Mouse (Mus musculus) lung, adult 2 months (tissue): Measurements from ENCODE around the gene Abcb5. TPM values are rescaled to one million over a fixed set of nuclear protein-coding genes. Genes with fewer than 3 reads are reported as not detected.
A peak's percentile ranks its signal among the peaks of the same experiment; 100 is the strongest.

Source experiments
- DNase-seq: peaks from one replicate; pipeline ENCODE4 v3.0.0; 2022
- H3K4me1 ChIP-seq: fragments of 200-500 bp; 2 replicates; pipeline ENCODE4 v1.6.1; 2011; ENCODE audit warnings: low read length; ENCODE audit not compliant: control insufficient read depth, insufficient read depth
- H3K4me3 ChIP-seq: fragments of 200-500 bp; replicated peaks from 2 replicates; pipeline ENCODE3; 2011; ENCODE audit warnings: low read depth, mild to moderate bottlenecking, control low read depth, low read length; ENCODE audit errors: extremely low read depth
- CTCF ChIP-seq: fragments of 200-500 bp; IDR thresholded peaks from 2 replicates; pipeline ENCODE4 v1.5.1; 2011; ENCODE audit warnings: mild to moderate bottlenecking, low read length, control low read depth; ENCODE audit not compliant: insufficient read depth
- POLR2A ChIP-seq: fragments of 200-500 bp; IDR thresholded peaks from 2 replicates; pipeline ENCODE4 v1.6.1; 2011; ENCODE audit warnings: low read depth, mild to moderate bottlenecking, control low read depth, low read length, borderline replicate concordance; ENCODE audit errors: extremely low read depth
- WGBS: fragments of 180-500 bp; shearing (Covaris S2); methylation state at CpG from one replicate; pipeline ENCODE4 v1.1.7; 2018; 5-methylcytosine and 5-hydroxymethylcytosine counted together
- polyA plus RNA-seq: library from polyadenylated mRNA; depleted of rRNA; stranded (reverse); fragments of >200 nt; gene quantifications from 2 replicates; pipeline ENCODE4 v1.2.3, GENCODE M21; 2012

The Abcb5 gene
- polyA plus RNA-seq, 1 experiment: not detected

DNA sequence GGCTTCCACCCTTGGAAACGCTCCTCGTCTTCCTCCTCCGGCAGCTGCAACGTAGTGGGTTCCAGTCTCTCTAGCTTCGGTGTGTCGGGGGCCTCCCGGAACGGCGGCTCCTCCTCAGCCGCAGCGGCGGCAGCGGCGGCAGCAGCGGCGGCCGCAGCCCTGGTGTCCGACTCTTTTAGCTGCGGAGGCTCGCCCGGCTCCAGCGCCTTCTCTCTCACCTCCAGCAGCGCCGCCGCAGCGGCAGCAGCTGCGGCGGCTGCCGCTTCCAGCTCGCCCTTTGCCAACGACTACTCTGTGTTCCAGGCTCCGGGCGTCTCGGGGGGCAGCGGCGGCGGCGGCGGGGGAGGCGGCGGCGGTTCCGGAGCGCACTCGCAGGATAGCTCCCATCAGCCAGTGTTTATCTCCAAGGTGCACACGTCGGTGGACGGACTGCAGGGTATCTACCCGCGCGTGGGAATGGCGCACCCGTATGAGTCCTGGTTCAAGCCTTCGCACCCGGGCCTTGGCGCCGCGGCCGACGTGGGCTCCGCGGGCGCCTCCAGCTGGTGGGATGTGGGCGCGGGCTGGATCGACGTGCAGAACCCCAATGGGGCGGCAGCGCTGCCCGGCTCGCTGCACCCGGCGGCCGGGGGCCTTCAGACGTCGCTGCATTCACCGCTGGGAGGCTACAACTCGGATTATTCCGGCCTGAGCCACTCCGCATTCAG, 117.6 kb downstream of the Abcb5 start:
- DNase-seq: peak; percentile 21
- Histone ChIP-seq H3K4me3 (no peak overlapping the region), H3K4me1 (peaks cover 9% of the 10 kb centered on the region)
- TF ChIP-seq CTCF (no peak), POLR2A (no peak)
- WGBS: 1% methylated on average over 77 of the region's 80 CpGs

GRCm38 (mm10) chr12:118847861-118848495, 118.2 kb downstream of the Abcb5 start:
- 2% methylated on average over 20 of the region's 23 CpGs for WGBS
- H3K4me3 ChIP-seq: peak overlapping the region; percentile 10
- H3K4me1 ChIP-seq: peaks cover 9% of the 10 kb centered on the region
- peak; percentile 16 for DNase-seq
- TF ChIP-seq CTCF (no peak), POLR2A (no peak)

DNA sequence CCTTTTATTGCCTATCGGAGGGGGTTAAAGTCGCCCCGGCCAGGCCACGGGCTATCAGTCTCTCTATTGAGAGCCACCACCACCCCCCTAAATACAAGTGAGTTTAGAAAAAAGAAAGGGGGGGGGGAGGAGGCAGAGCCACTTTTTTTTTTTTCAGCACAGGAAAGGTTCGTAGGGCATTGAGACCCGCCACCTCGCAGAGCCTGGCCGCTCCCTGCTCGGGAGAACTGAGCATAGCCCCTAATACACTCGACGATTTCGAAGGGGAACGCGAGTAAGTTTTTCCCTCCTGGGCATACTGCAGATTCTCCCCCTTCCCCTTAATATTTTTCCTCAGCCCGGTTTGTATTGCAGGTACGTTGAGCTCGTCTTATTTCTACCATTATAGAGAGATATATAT, 118.8 kb downstream of the Abcb5 start:
- TF ChIP-seq CTCF (no peak), POLR2A (no peak)
- H3K4me1 ChIP-seq: peaks cover 9% of the 10 kb centered on the region
- no peak for DNase-seq
- 2% methylated on average over 17 of the region's 17 CpGs for WGBS
- H3K4me3 ChIP-seq: no peak overlapping the region

GRCm38 (mm10) chr12:118846649-118847321, 119.4 kb downstream of the Abcb5 start:
- DNase-seq: no peak
- Histone ChIP-seq H3K4me3 (peak overlapping the region; percentile 48), H3K4me1 (peaks cover 9% of the 10 kb centered on the region)
- TF ChIP-seq POLR2A (no peak), CTCF (no peak)
- under 1% methylated on average over 59 of the region's 59 CpGs for WGBS

GRCm38 (mm10) chr12:118846221-118846620, 120.0 kb downstream of the Abcb5 start, which contains the start of gene Sp8:
Sp8 (plus strand) TSS chr12:118846329.
- 6% methylated on average over 6 of the region's 6 CpGs for WGBS
- TF ChIP-seq POLR2A (no peak), CTCF (no peak)
- peaks cover 9% of the 10 kb centered on the region for H3K4me1 ChIP-seq
- DNase-seq: no peak
- H3K4me3 ChIP-seq: peak within 1 kb of the TSS; percentile 48

DNA sequence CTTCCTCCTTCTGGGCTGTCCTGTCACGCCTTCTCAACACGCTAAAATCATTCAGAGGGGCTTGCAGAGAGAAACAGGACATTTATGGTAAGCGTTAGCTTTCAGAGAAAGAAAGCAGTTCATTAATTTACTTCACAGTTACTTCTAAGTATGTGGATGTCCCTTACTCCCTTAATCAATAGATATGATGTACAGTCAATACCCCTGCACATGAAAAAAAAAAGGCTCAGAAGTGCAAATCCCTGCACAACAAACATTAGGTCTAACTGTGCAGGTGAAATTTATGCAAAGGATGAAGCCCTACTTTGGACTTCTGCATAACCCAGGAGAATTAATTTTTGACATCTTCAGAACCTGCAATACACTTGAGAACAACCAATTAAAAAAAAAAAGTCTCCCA, 120.9 kb downstream of the Abcb5 start:
- no peak overlapping the region for H3K4me3 ChIP-seq
- H3K4me1 ChIP-seq: peaks cover 9% of the 10 kb centered on the region
- no peak for TF ChIP-seq POLR2A
- TF ChIP-seq CTCF: no peak
- no peak for DNase-seq
- WGBS: 15% methylated on average over 3 of the region's 3 CpGs

- no peak for DNase-seq
- H3K4me3 ChIP-seq: no peak overlapping the region
- TF ChIP-seq POLR2A (no peak), CTCF (no peak)
- peaks cover 9% of the 10 kb centered on the region for H3K4me1 ChIP-seq
- 8% methylated on average over 3 of the region's 3 CpGs for WGBS
Measured at GRCm38 (mm10) chr12:118844841-118845240, 121.4 kb downstream of the Abcb5 start.

DNA sequence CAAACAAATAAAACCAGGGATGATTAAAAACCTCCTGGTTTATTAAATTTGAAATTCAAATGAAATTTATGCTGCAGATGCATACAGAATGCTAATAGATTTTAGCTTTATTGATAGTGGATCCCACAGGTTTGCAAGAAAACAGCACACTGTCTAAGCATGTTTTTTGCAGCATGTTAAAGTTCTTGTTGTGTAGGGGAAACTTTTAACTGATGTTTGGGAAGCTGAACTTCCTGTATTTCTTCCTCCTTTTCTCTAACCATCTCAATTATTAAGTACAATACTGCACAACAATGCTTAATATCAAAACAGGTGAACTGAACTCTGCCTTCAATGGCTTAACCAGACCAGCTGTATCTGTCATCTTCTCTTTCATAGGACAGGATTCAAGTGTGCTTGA, 122.1 kb downstream of the Abcb5 start:
- peaks cover 9% of the 10 kb centered on the region for H3K4me1 ChIP-seq
- H3K4me3 ChIP-seq: no peak overlapping the region
- TF ChIP-seq CTCF: no peak
- TF ChIP-seq POLR2A: no peak
- no peak for DNase-seq

- no peak overlapping the region for H3K4me3 ChIP-seq
- no peak for DNase-seq
- TF ChIP-seq CTCF: no peak
- TF ChIP-seq POLR2A: no peak
- WGBS: 4% methylated on average over 33 of the region's 33 CpGs
- H3K4me1 ChIP-seq: peaks cover 4% of the 10 kb centered on the region
Measured at GRCm38 (mm10) chr12:118842671-118843411, 123.4 kb downstream of the Abcb5 start.
